Mouse (Mus musculus): Measurements from ENCODE around the gene Ceacam2. TPM values are rescaled to one million over a fixed set of nuclear protein-coding genes. Genes with fewer than 3 reads are reported as not detected.
"Not testable (repeated sequence)": the region's sequence is repeated elsewhere in the genome, so short reads cannot be mapped to it uniquely, and the experiment has no call there.

The Ceacam2 gene
- polyA plus RNA-seq (2015; fragmentation: Nextera tagmentation; extraction: Ambion mirVana) = 0.07 TPM in 1 of 2 replicates, not detected in the other

DNA sequence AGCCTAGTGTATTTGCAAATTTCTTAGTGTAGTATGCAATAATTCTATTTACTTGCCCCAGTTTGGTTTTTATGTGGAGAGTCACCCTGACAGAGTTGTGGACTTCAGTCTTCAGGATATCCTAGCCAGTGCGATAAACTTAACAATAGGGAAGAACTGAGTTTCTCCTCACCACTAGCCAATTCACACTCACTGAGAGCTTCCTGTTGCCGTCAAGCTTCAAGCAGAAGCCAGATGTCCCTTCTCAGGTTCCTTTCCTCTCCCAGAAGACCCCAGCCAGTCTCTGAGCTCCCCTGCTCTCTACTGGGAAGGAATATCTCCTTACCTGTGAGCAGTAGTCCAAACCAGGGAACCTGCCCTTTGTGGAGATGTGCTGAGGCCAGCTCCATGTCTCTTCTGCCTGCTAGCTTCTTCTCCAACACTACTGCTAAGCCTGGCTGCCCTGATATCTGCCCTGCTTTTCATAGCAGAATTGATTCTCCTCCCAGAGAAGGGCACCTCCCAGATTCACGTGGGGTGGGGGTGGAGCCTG, at the start of gene Ceacam2:
Gene Ceacam2 (minus strand): TSS at position 482 of the 532 bp plus-strand sequence.
- not testable (repeated sequence) for H3K9me3 ChIP-seq (ENCODE audit: control insufficient read depth, low read length); ATAC-seq (ENCODE audit: low FRiP score, low TSS enrichment); H3K27ac ChIP-seq (replicated peaks); DNase-seq (ENCODE audit: low spot score); H3K36me3 ChIP-seq (ENCODE audit: control insufficient read depth, insufficient read depth, low read length); H3K4me2 ChIP-seq (replicated peaks; ENCODE audit: low read depth); H3K4me1 ChIP-seq (replicated peaks; ENCODE audit: control insufficient read depth, insufficient read depth); H3K27me3 ChIP-seq (ENCODE audit: control insufficient read depth, insufficient read depth, low read length); H3K9ac ChIP-seq (ENCODE audit: low read length); H3K4me3 ChIP-seq (ENCODE audit: low read depth, low read length)
- whole genome bisulfite sequencing = 57% methylated on average over 3 of the region's 3 CpGs

DNA sequence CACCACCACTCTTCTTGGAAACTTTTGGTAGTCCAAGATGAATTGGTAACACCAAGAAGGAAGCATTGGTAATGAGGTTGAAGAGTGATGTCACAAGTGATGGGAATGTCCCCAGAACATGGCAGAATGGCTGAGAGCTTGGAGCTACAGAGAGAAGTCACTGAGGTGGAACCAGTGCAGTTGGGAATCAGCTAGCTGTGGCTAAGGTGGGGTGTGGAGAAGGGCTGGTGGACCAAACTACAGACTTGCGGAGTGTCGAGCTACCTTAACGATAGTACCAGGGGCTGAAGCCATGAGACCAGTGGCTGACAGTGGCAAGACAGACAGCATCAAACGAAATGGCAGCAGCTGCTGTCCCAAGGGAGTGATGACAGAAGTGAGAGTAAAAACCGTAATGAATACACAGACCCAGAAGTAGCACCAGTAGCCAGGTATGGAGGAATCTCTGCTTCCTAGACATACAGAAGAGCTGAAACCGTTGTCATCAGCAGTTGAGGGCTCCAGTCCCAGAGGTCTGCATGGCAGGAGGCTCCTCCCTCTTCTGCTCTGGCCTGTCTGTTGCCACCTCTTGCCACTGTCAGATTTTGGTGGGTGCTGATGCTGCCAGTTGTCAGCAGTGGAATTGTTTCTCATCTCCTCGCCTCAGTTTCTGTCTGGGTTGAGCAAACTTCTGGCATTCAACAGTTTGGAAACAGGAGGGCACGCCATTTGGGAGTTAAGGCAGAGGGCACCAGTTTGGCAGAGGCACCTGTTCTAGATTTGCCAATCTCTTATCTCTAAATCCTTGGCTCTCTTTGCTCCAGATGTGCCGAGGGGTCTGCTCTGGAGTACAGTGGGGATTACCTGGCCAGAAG, 45.9 kb upstream of the Ceacam2 start:
- 81% methylated on average over 9 of the region's 9 CpGs for WGBS
- no peak overlapping the region for H3K9ac ChIP-seq (ENCODE audit: low read length)
- H3K4me3 ChIP-seq (ENCODE audit: low read depth, low read length) = no peak overlapping the region
- no peaks in the 10 kb centered on the region for H3K27me3 ChIP-seq (ENCODE audit: control insufficient read depth, insufficient read depth, low read length)
- H3K4me2 ChIP-seq (replicated peaks; ENCODE audit: low read depth) = no peak overlapping the region
- H3K27ac ChIP-seq (replicated peaks) = no peak overlapping the region
- no peaks in the 10 kb centered on the region for H3K36me3 ChIP-seq (ENCODE audit: control insufficient read depth, insufficient read depth, low read length)
- H3K9me3 ChIP-seq (ENCODE audit: control insufficient read depth, low read length) = no peaks in the 10 kb centered on the region
- no peak for TF ChIP-seq EP300 (optimal IDR thresholded peaks at IDR 0.05)
- TF ChIP-seq CTCF (IDR thresholded peaks at IDR 0.05; ENCODE audit: low read depth) = no peak
- no peaks in the 10 kb centered on the region for H3K4me1 ChIP-seq (replicated peaks; ENCODE audit: control insufficient read depth, insufficient read depth)
- DNase-seq (ENCODE audit: low spot score) = no peak
- no peak for ATAC-seq (ENCODE audit: low FRiP score, low TSS enrichment)

- ATAC-seq (ENCODE audit: low FRiP score, low TSS enrichment) (no peak), DNase-seq (ENCODE audit: low spot score) (no peak)
- Histone ChIP-seq H3K36me3 (ENCODE audit: control insufficient read depth, insufficient read depth, low read length) (no peaks in the 10 kb centered on the region), H3K4me2 (replicated peaks; ENCODE audit: low read depth) (no peak overlapping the region), H3K27me3 (ENCODE audit: control insufficient read depth, insufficient read depth, low read length) (no peaks in the 10 kb centered on the region), H3K4me3 (ENCODE audit: low read depth, low read length) (no peak overlapping the region), H3K4me1 (replicated peaks; ENCODE audit: control insufficient read depth, insufficient read depth) (no peaks in the 10 kb centered on the region), H3K9ac (ENCODE audit: low read length) (no peak overlapping the region), H3K27ac (replicated peaks) (no peak overlapping the region), H3K9me3 (ENCODE audit: control insufficient read depth, low read length) (no peaks in the 10 kb centered on the region)
- WGBS = 87% methylated on average over 5 of the region's 5 CpGs
- TF ChIP-seq EP300 (optimal IDR thresholded peaks at IDR 0.05) (no peak), CTCF (IDR thresholded peaks at IDR 0.05; ENCODE audit: low read depth) (no peak)
Observed at GRCm38 (mm10) chr7:25584651-25585050, 45.0 kb upstream of the Ceacam2 start.

- no peaks in the 10 kb centered on the region for H3K9me3 ChIP-seq (ENCODE audit: control insufficient read depth, low read length)
- 85% methylated on average over 15 of the region's 15 CpGs for WGBS
- H3K36me3 ChIP-seq (ENCODE audit: control insufficient read depth, insufficient read depth, low read length) = no peaks in the 10 kb centered on the region
- DNase-seq (ENCODE audit: low spot score) = no peak
- no peaks in the 10 kb centered on the region for H3K4me1 ChIP-seq (replicated peaks; ENCODE audit: control insufficient read depth, insufficient read depth)
- TF ChIP-seq EP300 (optimal IDR thresholded peaks at IDR 0.05) (no peak), CTCF (IDR thresholded peaks at IDR 0.05; ENCODE audit: low read depth) (no peak)
- no peak overlapping the region for H3K9ac ChIP-seq (ENCODE audit: low read length)
- H3K4me2 ChIP-seq (replicated peaks; ENCODE audit: low read depth) = no peak overlapping the region
- no peak overlapping the region for H3K4me3 ChIP-seq (ENCODE audit: low read depth, low read length)
- no peak for ATAC-seq (ENCODE audit: low FRiP score, low TSS enrichment)
- no peak overlapping the region for H3K27ac ChIP-seq (replicated peaks)
- no peaks in the 10 kb centered on the region for H3K27me3 ChIP-seq (ENCODE audit: control insufficient read depth, insufficient read depth, low read length)
Observed at GRCm38 (mm10) chr7:25582301-25582810, 42.7 kb upstream of the Ceacam2 start.

DNA sequence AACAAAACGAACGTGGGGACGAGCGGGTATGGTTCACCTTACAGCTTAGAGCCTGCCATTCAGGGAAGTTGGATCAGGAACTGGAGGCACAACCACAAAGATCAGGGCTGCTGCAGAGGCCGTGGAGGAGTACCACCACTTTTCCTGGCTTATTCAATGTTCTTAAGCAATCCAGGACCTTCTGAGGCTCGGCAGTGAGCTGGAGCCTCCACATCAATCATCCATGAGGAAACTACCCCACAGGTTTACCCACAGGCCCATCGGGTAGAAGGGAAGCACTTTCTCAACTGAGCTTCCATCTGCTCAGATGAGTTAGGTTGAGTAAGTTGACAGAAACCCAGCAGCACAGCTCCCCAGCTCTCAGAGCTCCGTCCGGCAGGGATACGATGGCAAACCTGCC, 39.8 kb upstream of the Ceacam2 start:
- no peak overlapping the region for H3K9ac ChIP-seq (ENCODE audit: low read length)
- H3K27ac ChIP-seq (replicated peaks) = no peak overlapping the region
- TF ChIP-seq EP300 (optimal IDR thresholded peaks at IDR 0.05) = no peak
- TF ChIP-seq CTCF (IDR thresholded peaks at IDR 0.05; ENCODE audit: low read depth) = no peak
- DNase-seq (ENCODE audit: low spot score) (no peak), ATAC-seq (ENCODE audit: low FRiP score, low TSS enrichment) (no peak)
- no peak overlapping the region for H3K4me2 ChIP-seq (replicated peaks; ENCODE audit: low read depth)
- H3K9me3 ChIP-seq (ENCODE audit: control insufficient read depth, low read length) = no peaks in the 10 kb centered on the region
- WGBS = 80% methylated on average over 10 of the region's 10 CpGs
- H3K27me3 ChIP-seq (ENCODE audit: control insufficient read depth, insufficient read depth, low read length) = no peaks in the 10 kb centered on the region
- H3K4me1 ChIP-seq (replicated peaks; ENCODE audit: control insufficient read depth, insufficient read depth) = no peaks in the 10 kb centered on the region; the same call in 1 of the 2 replicates
- no peak overlapping the region for H3K4me3 ChIP-seq (ENCODE audit: low read depth, low read length)
- no peaks in the 10 kb centered on the region for H3K36me3 ChIP-seq (ENCODE audit: control insufficient read depth, insufficient read depth, low read length)

DNA sequence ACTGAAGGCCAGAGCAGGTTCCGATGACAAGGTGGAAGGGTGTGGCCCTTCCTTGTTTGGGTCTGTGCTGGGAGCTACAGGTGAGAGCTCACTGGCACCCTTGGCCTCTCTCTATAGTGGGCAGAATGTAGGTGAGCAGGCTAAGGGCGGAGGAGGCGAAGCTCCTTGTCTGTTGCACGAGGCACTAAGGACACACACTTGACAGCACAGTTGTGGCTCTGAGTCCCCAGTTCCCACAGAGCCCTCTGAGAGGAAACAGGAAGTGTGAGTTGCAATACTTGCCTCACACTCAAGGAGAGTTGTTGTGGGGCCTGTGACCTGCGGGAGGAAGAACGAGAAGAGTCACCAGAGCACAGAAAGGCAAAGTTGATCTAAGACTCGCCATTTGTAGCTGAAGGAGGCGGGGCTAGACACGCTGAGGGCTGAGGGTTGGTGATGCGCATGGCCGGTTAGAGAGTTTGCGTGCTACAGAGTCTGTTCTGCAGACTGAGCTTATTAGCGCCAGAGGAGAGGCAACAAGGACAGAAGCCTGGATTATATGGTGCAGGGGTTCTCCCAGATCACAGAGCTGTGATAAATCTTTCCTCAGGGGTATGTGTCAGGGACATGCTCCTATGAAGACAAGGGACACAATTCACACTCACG, 37.3 kb upstream of the Ceacam2 start:
- 61% methylated on average over 12 of the region's 14 CpGs for WGBS
- H3K36me3 ChIP-seq (ENCODE audit: control insufficient read depth, insufficient read depth, low read length) = not testable (repeated sequence)

GRCm38 (mm10) chr7:25576308-25576707, 36.7 kb upstream of the Ceacam2 start:
- not testable (repeated sequence) for H3K36me3 ChIP-seq (ENCODE audit: control insufficient read depth, insufficient read depth, low read length); H3K27me3 ChIP-seq (ENCODE audit: control insufficient read depth, insufficient read depth, low read length); H3K9ac ChIP-seq (ENCODE audit: low read length); H3K4me2 ChIP-seq (replicated peaks; ENCODE audit: low read depth); H3K4me1 ChIP-seq (replicated peaks; ENCODE audit: control insufficient read depth, insufficient read depth); H3K4me3 ChIP-seq (ENCODE audit: low read depth, low read length); H3K9me3 ChIP-seq (ENCODE audit: control insufficient read depth, low read length)
- peak; percentile 31 for DNase-seq (ENCODE audit: low spot score)
- 23% methylated on average over 6 of the region's 6 CpGs for WGBS
- peak; percentile 75 for ATAC-seq (ENCODE audit: low FRiP score, low TSS enrichment)
- H3K27ac ChIP-seq (replicated peaks) = peak overlapping the region; percentile 79

More for the DNA sequence above, 37.3 kb upstream of the Ceacam2 start:
- not testable (repeated sequence) for H3K9ac ChIP-seq (ENCODE audit: low read length); H3K4me2 ChIP-seq (replicated peaks; ENCODE audit: low read depth); H3K4me3 ChIP-seq (ENCODE audit: low read depth, low read length); H3K27me3 ChIP-seq (ENCODE audit: control insufficient read depth, insufficient read depth, low read length); H3K9me3 ChIP-seq (ENCODE audit: control insufficient read depth, low read length); H3K4me1 ChIP-seq (replicated peaks; ENCODE audit: control insufficient read depth, insufficient read depth)
- H3K27ac ChIP-seq (replicated peaks) = peak overlapping the region; percentile 79
- DNase-seq (ENCODE audit: low spot score) (peak; percentile 18), ATAC-seq (ENCODE audit: low FRiP score, low TSS enrichment) (peak; percentile 80)
